Mouse (Mus musculus) thymus, postnatal 4 days (tissue): ENCODE results near the gene Cdiptos.
A peak's percentile ranks its signal among the peaks of the same experiment; 100 is the strongest.

Experiments
- DNase-seq: peaks from one replicate; pipeline ENCODE4 v3.0.0; 2021

Cdiptos gene

DNA sequence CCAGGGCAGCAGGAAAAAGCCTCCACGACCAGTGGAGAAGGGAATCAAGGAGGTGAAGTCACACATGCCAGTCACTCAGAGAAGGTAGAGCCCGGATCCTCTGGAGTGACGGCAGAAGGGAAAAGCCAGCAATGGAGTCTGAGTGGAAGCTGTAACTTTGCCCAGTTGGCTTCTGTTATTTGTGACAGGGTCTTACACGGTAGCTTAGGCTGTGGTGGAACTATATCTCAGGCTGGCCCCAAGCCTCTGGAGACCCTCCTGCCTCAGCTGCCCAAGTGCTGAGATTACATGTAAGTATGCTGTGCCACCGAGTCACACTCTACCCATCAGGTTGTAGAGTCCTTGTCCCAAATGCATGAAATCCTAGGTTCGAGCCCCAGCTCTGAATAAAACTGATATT is 37.5 kb upstream of the Cdiptos start:
- DNase-seq, result no peak

DNA sequence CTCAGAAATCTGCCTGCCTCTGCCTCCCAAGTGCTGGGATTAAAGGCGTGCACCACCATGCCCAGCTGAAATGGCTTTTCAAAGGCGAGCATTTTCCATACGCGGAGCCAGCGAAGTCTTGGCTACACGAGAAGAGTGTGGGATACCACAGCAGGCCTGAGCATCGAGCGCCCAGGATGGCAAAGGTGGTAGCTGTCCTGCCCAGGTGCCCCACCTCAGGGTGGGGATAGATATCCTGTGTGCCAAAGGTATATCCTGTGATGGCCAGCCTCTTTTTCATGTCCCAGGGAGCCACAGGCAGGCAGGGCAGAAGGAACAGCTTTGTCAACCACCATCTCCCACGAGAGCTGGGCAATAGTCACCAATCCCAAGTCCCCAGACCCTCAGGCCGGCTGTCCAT is 36.9 kb upstream of the Cdiptos start:
- no peak for DNase-seq

DNA sequence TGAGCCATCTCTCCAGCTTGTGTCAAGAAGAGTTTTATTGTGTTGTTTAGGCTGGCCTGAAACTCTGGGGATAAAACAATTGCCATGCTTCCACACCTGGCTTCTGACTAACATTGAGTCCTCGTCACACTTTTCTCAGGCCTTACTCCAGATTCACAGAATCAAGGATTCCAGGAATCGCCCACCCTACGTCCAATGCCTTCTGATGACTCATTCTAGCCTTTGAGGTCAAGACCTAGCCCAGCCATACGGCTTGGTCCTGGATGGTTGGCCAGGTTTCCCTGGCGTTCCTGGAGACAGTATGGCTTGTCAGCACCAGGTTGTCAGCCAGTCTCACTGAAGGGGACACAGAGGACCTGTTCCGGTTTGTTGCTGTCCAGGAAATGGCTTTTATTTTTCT is 36.5 kb upstream of the Cdiptos start:
- no peak for DNase-seq

DNA sequence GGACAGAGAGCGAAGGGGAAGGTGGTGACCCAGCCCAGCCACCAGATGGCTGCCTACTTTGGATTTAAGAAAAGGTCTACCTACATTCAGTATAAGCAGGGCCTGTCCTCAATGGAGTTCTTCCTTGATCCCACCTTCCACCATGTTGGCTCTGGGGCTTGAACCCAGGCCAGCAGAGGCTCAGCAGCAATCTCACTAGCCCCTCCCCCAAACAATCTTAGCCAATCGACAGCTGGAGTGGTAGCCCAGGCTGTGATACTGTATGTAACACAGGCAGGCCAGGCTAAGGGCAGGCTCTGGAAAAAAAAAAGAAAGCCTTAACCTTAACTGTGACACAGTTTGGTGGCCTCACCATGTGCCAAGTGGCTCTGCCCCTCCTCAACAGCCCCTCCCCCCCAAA is 35.8 kb upstream of the Cdiptos start:
- no peak for DNase-seq

DNA sequence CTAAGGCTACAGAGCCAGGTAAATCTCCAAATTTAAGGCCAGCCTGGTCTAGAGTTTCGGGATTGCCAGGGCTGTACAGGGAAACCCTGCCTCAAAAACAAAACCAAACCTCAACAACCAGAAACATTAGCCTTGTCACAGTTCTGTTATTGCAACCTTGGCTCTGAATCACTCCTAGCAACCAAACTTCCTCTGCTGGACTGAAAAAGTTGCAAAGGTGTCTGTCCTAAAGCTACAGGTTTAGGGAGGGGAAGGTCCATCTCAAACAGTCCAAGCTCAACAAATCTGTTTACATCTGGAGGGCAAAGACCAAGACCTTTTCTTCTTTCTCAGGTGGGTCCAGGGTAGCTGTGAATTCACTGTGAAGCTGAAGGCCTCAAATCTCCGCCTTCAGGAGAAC is 35.2 kb upstream of the Cdiptos start:
- DNase-seq, result no peak

DNA sequence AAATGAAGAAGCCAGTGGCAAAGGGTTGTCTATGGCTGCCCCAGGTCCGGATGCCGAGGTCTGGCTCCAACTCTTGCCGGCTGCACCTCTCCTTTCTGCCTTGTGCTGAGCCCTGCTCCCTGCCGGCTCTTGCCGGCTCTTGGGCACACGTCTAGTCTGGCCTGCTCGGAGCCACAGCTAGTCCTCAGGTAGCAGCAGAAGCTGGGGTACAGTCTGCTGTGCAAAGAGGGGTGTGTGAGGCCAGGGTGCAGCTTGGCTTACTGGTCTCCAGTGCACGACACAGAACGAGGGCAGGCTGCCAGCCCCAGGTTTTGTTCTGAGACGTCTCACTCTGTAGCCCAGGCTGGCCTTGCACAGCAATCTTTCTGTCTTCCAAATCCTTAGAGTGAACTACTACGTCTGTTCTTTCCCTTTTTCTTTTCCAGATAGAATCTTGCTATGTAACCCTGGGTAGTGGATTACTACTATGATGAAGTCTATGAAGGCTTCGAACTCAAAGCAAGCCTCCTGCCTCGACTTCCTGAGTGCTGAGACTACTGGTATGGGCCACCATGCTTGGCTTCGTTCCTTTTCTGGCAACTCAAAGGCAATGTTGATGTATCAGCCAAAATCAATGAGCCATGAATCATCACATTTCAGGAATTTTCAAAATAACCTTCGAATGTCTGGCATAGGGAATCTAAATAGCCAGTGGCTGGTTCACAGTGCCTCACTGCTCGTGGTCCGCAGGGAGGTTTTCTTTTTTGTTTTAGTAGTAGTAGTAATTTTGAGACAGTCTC is 33.6 kb upstream of the Cdiptos start:
- no peak for DNase-seq

DNA sequence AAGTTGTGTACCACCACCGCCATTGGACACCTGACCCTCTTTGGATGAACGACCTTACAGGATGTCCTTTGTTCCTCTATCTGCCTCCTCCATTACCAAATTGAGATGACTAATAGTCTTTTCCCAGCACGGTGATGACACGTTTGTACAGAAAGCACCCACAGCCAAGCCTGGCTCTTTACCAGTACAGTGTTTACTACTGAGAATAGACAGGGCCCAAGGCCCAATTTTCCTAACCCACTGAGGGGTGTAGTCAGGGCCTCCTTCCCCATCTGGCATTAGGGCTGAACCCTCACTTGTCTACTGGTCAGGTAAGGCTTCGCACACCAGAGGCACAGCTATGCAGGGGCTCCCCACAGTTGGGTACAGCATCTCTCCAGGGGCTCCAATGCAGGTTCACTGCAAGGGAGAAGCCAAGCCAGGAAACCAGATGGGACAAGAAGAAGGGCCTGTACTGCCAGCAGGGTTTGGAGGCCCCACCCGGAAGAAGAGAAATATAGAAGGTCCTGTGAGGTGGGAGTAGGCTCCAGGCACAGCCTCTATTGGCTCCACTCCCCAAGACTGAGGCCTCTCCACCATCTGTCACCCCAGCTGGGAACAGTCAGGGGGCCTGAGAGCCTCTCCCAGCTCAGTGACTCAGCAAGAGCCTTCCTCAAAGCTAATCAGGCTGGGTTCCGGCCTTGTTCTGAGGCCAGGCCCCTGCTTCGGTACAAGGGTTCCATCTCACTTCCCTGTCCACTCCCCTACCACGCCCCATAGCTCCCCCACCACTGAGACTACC is 32.5 kb upstream of the Cdiptos start:
- DNase-seq, result peak; percentile 41

DNA sequence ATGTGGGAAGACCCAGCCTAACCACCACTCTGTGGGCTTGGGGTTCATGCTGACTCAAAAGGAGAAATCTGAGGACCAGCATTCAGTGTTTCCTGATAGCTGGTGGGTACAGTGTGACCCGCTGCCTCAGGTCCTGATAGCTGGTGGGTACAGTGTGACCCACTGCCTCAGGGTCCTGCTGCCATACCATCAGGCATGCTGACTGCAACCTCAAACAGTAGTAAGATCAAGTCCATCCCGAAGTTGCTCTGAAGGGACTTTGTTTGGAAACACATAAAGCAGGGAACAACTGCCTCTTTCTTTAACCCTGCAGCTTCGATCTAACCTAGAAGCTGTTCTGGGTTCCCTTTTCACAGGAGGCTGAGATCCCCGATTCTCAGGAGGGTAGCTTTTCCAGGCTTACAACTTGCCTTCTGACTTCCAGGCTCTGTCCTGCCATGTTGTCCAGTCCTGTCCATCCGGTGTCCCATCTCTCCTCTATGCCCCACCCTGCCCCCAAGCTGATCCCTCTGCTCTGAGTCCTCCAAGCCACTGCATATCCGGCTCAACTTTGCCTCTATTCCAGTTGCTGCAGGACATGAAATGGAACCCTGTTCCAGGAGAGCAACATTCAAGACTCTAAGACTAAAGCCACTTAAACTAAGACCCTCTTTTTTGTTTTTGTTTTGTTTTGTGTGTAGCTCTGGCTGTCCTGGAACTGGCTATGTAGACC is 31.6 kb upstream of the Cdiptos start:
- no peak for DNase-seq

DNA sequence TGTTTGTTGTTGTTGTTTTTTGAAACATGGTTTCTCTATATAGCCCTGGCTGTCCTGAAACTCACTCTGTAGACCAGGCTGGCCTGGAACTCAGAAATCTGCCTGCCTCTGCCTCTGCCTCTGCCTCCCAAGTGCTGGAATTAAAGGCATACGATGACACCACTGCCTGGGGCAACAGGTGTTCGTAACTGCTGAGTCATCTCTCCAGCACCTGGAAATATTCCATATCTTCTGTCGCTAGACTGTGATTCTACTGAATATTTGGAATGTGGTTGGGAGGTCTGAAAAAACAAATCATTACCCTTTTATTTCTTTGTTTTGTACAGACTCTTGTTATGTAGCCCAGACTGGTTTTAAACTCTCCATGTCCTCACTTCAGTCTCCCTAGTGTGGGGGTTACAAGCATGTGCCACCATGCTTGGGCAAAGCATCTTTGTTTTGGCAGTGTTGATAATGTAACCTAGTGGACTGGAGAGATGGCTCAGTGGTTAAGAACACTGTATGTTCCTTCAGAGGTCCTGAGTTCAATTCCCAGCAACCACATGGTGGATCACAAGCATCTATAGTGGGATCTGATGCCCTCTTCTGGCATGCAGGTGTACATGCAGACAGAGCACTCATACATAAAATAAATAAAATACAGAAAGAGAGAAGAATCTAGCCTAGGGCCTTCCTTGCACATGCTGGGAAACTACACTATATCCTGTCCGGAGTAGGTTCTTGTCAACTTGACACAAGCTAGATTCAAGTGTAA is 28.4 kb upstream of the Cdiptos start:
- no peak for DNase-seq

DNA sequence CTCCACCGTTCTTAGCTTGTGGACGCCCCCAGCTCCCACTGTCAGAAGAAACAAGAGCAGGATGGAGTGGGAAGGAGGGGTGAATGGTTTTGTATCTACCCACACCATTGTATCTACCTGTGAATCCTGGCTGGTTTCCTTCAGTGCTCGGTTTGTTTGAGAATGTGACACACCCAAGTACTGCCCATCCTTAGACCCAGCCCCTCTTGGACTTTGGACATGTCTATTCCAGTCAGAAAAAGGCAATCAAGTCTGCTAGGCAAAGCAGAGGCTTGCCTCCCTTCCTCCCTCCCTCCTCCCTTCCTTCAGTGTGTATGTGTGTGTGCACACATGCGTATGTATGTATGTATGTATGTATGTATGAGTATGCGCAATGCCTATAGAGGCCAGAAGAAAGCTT is 27.7 kb upstream of the Cdiptos start:
- no peak for DNase-seq

DNA sequence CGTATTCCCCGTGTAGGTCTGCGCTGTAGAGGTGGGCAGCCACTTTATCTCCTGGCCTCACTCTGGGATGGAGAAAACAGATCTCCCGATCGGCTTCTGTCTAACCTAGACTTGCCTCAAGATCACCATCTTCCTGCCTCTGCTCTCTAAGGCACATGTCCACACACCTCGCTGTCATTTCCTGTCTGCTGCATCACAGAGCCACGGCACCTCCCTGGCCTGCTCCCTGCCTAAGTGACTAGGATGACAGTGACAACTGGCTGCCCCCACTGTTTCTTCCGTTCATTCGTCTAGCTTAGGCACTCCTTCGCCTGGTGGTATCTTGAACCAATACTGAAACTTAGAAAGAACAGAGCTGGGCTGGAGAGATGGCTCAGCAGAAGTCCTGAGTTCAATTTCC is 23.7 kb upstream of the Cdiptos start:
- DNase-seq, result no peak

DNA sequence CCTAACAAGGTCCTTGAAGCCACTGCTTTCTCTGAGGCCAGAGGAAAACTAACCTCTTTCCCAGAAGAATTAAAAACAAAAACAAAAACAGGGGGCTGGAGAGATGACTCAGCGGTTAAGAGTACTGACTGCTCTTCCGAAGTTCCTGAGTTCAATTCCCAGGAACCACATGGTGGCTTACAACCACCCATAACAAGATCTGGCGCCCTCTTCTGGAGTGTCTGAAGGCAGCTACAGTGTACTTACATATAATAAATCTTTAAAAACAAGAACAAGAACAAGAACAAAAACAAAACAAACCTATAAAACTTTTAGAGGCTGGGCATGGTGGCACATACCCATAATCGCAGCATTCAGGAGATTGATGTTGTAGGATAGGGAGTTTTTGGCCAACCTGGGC is 20.6 kb upstream of the Cdiptos start:
- peak; percentile 57 for DNase-seq

DNA sequence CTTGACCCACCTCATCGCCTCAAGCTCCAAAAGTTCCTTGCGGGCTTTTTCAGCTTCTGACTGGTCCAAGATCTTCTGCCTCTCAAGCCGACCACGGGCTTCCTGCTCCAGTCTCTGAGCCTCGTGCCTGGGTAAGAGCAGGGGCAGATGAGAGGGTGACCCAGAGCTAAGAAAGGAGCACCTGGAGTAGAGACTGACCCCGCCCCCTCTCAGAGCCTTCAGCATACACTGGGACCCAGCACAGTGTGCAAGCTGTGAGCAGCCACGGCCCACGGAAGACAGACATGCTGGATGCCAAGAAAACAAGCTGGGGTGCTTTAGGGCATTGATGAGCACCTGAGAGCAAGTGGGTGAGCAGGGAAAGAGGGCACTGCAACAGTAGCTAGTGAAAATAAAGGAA is 12.9 kb upstream of the Cdiptos start:
- DNase-seq, result peak; percentile 72

DNA sequence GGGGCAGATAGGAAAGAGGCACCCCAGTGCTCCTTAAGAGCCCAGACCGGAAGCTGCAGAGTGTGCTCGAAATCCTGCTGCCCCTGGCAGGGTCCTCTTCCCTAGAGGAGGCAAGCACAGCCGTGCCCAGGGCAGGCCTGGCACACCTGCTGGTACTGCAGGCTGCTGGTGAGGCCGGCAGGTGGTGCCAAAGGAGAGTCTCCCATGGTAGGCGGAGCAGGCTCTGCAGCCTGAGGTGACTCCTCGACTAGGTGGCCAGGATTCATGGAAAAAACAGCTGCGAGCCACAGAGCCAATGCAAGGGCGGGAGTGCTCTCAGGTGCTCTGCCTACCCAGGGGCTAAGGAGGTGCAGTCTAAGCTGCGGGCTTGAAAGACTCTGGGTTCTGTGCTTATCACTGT is 10.4 kb upstream of the Cdiptos start:
- peak; percentile 71 for DNase-seq

DNA sequence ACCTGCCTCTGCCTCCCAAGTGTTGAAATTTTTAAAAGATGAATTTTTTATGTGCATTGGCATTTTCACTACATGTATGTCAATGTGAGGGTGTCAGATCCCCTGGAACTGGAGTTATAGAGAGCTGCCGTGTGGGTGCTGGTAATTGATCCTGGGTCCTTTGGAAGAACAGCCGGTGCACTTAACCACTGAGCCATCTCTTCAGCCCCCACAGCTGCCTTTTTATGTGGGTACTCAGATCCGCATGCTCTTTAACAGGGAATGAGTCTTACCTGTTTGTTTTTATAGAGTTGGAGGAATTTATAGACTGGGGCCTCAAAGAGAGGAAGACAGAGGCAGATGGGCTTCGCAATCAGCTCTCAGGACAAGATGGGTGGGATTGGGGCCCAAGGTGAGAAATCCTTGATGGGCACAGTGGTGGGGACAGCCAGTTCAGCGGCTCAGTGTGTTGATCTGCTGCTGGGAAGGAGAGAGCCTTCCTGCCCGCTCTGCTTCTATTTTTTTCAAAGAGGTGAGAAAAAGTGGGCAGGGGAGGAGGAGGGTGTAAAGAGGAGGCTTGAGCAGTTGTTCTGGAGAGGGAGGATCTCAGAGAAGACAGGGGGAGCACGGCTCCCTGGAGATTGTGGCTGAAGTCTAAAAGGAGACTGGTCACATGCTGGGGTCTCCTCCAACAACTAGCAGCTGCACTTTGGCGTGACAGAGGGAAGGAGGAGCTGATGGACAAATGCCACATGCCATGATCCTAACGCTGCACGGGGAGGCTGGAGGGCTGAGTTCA is 9.0 kb upstream of the Cdiptos start:
- DNase-seq, result no peak

DNA sequence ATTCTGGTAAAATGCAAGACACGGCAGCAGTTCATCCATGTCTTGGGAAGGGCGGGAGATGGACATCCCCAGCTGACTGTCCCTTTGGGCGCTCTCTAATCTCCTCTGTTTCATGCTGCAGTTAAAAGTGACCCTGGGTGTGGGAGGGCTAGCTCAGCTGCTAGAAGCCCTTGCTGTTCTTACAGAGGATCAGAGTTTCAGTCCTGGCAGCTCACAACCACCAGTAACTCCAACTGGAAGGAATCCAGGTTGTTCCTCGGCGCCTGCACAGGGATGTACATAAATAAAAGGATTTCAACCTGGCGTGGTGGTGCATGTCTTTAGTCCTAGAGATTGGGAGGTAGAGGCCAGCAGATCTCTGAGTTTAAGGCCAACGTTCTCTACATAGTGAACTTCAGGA is 7.2 kb upstream of the Cdiptos start:
- DNase-seq, result no peak

DNA sequence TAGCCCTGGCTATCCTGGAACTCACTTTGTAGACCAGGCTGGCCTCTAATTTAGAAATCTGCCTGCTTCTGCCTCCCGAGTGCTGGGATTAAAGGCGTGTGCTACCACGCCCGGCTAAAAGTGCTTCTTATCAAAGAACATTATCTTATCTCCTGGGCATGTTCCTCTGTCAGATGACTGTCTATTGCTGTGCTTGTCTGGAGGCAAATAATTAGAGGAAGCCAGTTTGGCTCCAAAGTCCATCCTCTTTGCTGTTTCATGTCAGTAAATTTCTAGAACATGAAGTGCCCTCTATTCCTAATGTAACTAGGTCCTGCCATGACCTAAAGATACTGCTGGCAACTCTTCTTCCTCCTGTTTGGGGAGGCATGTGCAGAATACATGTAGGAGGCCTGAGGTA is 6.2 kb upstream of the Cdiptos start:
- no peak for DNase-seq

DNA sequence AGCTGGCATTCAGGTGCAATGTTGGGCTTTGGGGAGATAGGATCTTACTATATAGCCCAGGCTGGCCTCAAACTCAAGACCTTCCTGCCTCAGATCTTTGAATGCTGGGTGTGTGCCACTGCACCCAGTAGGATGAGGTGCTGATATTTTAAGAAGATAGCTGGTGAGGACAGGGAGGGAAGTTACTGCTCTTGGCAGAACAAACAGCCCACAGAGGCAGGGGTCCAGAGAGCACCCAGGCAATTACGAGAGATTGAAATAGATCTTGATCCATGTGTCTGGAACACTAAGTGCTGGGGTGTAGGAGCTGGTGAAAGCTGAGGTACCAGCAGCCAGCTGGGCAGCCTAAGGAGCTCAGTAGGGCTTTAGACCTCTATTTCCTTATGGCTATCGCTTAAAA is 5.7 kb upstream of the Cdiptos start:
- DNase-seq, result no peak

DNA sequence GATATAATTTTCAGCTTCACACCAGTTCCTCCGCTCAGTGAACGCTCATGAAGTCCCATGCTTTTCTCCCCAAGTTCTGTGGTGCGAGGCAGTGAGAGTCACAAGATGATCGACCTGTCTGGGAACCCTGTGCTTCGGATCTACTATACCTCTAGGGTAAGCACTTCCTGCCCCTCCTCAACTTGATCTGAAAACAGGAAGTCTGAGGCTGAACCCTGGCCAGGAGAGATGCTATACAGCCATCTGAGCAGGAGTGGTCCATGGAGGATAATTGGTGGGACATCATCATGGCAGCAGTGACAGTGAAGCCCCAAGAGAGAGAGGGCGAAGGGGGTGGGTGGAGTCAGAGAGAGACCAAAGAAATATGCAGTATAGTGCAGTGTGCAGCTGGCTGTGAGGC is 2.9 kb upstream of the Cdiptos start:
- DNase-seq, result no peak

DNA sequence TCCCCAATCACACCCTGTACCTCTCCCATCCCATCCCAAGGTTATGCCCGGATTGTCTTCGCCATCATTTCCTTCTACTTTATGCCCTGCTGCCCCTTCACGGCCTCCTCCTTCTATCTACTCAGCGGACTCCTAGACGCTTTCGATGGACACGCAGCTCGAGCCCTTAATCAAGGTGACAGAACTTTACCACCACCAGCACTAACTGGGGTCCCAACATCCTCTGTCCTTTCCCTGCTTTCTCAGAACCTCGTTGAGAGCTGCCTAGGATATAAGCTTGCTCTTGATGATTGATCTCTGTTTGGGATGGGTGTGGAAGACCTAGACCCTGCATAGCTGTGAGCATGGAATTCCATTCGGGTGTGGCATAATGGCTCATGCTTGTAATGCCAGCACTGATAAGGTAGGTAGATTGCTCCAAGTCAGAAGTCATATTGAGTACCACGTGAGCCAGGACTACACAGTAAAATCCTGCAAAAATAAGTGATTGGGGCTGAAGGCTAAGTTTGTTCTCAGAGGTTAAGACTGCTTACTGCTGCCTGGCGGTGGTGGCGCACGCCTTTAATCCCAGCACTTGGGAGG is 1.1 kb upstream of the Cdiptos start:
- no peak for DNase-seq

DNA sequence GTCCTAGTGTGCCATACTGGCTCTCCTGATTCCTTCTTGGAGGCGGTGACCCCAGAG is 177 bp downstream of the Cdiptos start, which contains the start of gene Cdipt:
Gene Cdipt, plus strand, starts transcription at position 22 of the 57 bp plus-strand sequence.
- no peak for DNase-seq

DNA sequence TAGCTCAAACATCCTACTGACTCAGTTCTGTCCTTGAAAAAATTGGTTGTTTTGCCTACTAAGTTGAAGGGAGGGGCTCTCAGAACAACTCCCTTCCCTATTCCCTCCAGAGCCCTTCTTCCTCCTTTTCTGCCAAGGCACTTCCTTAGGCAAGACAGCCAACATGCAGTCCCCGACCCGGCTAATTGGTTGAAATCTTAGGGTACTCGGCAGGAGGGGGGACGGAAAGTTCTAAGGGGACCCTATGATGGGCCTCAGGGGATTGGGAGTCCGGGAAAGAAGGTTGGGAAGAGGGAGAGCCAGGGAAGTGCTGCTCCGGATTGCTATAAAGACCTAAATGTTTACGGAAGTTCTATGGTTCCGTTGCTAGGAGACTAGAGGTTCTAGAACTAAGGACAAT is 405 bp downstream of the Cdiptos start:
- DNase-seq, result no peak

DNA sequence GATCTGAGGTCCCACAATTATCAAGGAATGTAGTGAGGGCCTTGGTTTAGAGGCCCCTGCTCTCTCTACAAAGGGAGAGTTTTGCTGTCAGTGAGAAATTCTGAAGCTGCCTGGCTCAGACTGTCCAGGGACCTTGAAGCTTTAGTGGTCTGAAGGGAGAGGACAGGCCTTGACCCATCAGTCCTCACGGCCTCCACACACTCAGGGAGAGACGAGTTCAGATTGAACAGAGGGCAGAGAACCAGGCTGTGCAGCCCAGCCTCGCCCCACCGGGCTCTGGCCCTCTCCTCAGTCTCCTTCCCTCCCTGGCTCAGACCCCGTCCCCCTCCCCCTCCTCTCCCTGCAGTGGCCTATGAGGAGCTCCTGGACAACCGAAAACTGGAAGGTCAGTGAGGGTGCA is 8.5 kb downstream of the Cdiptos start:
- DNase-seq, result no peak
